In genomic region chr2:50807162-50807960, GRCm38 (mm10) we compare ENCODE assay signal across 16 mouse cellular contexts.
"Had no signal": no experiment of that assay in that cellular context is flagged by ENCODE, and none has a peak within 500 bp of the region (broad histone marks: within the 10 kb centered on the region; RNA-seq: fewer than 3 reads in every experiment).

No protein-coding gene starts in this region.

- H3K27ac ChIP-seq: neural tube, embryonic 13.5 days; neural tube, embryonic 15.5 days; stomach, embryonic 15.5 days; stomach, postnatal 0 days had no signal

- H3K27me3 ChIP-seq: neural tube, embryonic 13.5 days; neural tube, embryonic 15.5 days; stomach, embryonic 15.5 days had no signal

- H3K4me1 ChIP-seq: stomach, embryonic 15.5 days had no signal

- H3K4me2 ChIP-seq: neural tube, embryonic 13.5 days; neural tube, embryonic 15.5 days; stomach, embryonic 15.5 days had no signal

- DNase-seq: retina, postnatal 1 day; right cerebral cortex, adult 18-20 months; right cerebral cortex, postnatal 14 days; right cerebral cortex, postnatal 25 days; right cerebral cortex, postnatal 4 days; spleen, adult 18-20 months; thymus, adult 18-20 months; thymus, adult 2 months; thymus, postnatal 14 days; thymus, postnatal 25 days; thymus, postnatal 36 days; thymus, postnatal 4 days had no signal

- H3K4me3 ChIP-seq: neural tube, embryonic 13.5 days; neural tube, embryonic 15.5 days; stomach, embryonic 15.5 days had no signal

- H3K9ac ChIP-seq: neural tube, embryonic 13.5 days; neural tube, embryonic 15.5 days; stomach, embryonic 15.5 days had no signal

- H3K9me3 ChIP-seq: neural tube, embryonic 13.5 days; neural tube, embryonic 15.5 days; stomach, embryonic 15.5 days had no signal

- H3K36me3 ChIP-seq: neural tube, embryonic 13.5 days; neural tube, embryonic 15.5 days; stomach, embryonic 15.5 days had no signal
